Mouse (Mus musculus) T-helper 17 cell (primary cell): ENCODE measurements around the gene Ube2u.

Experiments
- in situ Hi-C, 2 experiments: fragments of 300-600 bp; cut with MboI, MseI; formaldehyde crosslinking; loops; 1 replicate in 1 of 2; 2 replicates in 1 of 2; pipeline ENCODE4 v1.15.1; 2025; ENCODE audit warnings: high pct_unique_total_duplicates in 2 of 2

Ube2u gene

GRCm38 (mm10) chr4:100539483-100539882 lies 60.8 kb downstream of the Ube2u start:
- in situ Hi-C loops = loop anchor here (10.0 to 25.0 kb wide), 2 partner anchors 502 to 535 kb away; no protein-coding TSS in a partner anchor

GRCm38 (mm10) chr4:100547905-100548304 lies 69.3 kb downstream of the Ube2u start:
- in situ Hi-C loops = loop anchor here in 1 of 2 experiments (25.0 kb wide), 1 partner anchor 511 kb away; no protein-coding TSS in a partner anchor

GRCm38 (mm10) chr4:100553296-100553695 lies 74.6 kb downstream of the Ube2u start:
- in situ Hi-C loops = no loop called here

GRCm38 (mm10) chr4:100588236-100589206 lies 109.9 kb downstream of the Ube2u start:
- in situ Hi-C loops = loop anchor here (5.0 to 25.0 kb wide), 4 partner anchors 389 to 799 kb away; no protein-coding TSS in a partner anchor

- in situ Hi-C loops = loop anchor here (25.0 kb wide), 2 partner anchors 392 to 792 kb away; no protein-coding TSS in a partner anchor
These were observed 117.1 kb downstream of the Ube2u start for GRCm38 (mm10) chr4:100595771-100596170.

- in situ Hi-C loops = loop anchor here (25.0 kb wide), 2 partner anchors 391 to 791 kb away; no protein-coding TSS in a partner anchor
These were observed 118.0 kb downstream of the Ube2u start for GRCm38 (mm10) chr4:100596630-100597029.

- in situ Hi-C loops = loop anchor here (25.0 kb wide), 2 partner anchors 390 to 790 kb away; no protein-coding TSS in a partner anchor
These were observed 118.4 kb downstream of the Ube2u start for GRCm38 (mm10) chr4:100597049-100597448.
